Mouse (Mus musculus): ENCODE data around the gene Btbd17. TPM values are rescaled to one million over a fixed set of nuclear protein-coding genes. Genes with fewer than 3 reads are reported as not detected.

The Btbd17 gene
- 0.04 TPM in 1 of 2 replicates, not detected in the other for polyA plus RNA-seq (2012; ENCODE audit: insufficient read depth, low replicate concordance)

- TF ChIP-seq FLI1 (IDR thresholded peaks at IDR 0.05; ENCODE audit: low read length) (no peak), GATA1 (IDR thresholded peaks at IDR 0.05; ENCODE audit: borderline replicate concordance, low read length) (no peak)
- Histone ChIP-seq H3K36me3 (replicated peaks; ENCODE audit: low read length) (no peaks in the 10 kb centered on the region), H3K4me1 (peaks cover 52% of the 10 kb centered on the region), H3K4me3 (replicated peaks) (peak within 1 kb of the TSS; percentile 85), H3K27me3 (replicated peaks) (peaks cover 83% of the 10 kb centered on the region), H3K9me3 (no peaks in the 10 kb centered on the region)
Measured at GRCm38 (mm10) chr11:114795848-114796322, at the start of gene Btbd17. TSS of gene Btbd17 (minus strand) at chr11:114795945.

- TF ChIP-seq FLI1 (IDR thresholded peaks at IDR 0.05; ENCODE audit: low read length) (no peak), GATA1 (IDR thresholded peaks at IDR 0.05; ENCODE audit: borderline replicate concordance, low read length) (no peak)
- Histone ChIP-seq H3K36me3 (replicated peaks; ENCODE audit: low read length) (peaks cover 9% of the 10 kb centered on the region), H3K9me3 (peaks cover 11% of the 10 kb centered on the region), H3K4me1 (peaks cover 75% of the 10 kb centered on the region), H3K4me3 (replicated peaks) (peak overlapping the region; percentile 80), H3K27me3 (replicated peaks) (peaks cover 9% of the 10 kb centered on the region)
Measured at GRCm38 (mm10) chr11:114844464-114845220, 48.9 kb upstream of the Btbd17 start.

- Histone ChIP-seq H3K27me3 (replicated peaks) (peaks cover 2% of the 10 kb centered on the region), H3K4me3 (replicated peaks) (peak overlapping the region; percentile 80), H3K4me1 (peaks cover 71% of the 10 kb centered on the region), H3K9me3 (peaks cover 11% of the 10 kb centered on the region), H3K36me3 (replicated peaks; ENCODE audit: low read length) (peaks cover 9% of the 10 kb centered on the region)
- TF ChIP-seq GATA1 (IDR thresholded peaks at IDR 0.05; ENCODE audit: borderline replicate concordance, low read length): no peak; the same call in 2 of the 3 replicates
- no peak for TF ChIP-seq FLI1 (IDR thresholded peaks at IDR 0.05; ENCODE audit: low read length)
Measured at GRCm38 (mm10) chr11:114843818-114844463, 48.2 kb upstream of the Btbd17 start.

DNA sequence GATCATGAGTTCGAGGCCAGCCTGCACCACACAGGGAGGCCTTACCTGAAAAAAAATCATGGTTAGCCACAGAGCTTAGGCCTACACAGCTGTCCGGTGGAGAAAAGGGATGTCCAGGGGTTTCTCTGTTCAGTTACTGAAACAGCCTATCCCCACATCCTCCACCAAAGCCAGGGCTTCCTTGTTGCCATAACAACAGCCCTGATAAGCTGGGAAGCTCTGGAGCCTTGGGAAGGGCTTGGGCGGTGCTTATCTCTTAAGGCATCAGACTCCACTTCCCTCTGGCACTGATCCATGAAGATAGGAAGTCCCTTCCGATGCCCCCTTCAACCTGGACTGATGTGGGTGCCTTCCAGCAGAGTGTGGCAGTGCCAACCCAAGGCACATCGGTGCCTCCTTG is 37.4 kb upstream of the Btbd17 start:
- Histone ChIP-seq H3K27me3 (replicated peaks) (no peaks in the 10 kb centered on the region), H3K9me3 (peaks cover 5% of the 10 kb centered on the region; the same call in 1 of the 2 replicates), H3K4me1 (peaks cover 82% of the 10 kb centered on the region), H3K4me3 (replicated peaks) (peak overlapping the region; percentile 38), H3K36me3 (replicated peaks; ENCODE audit: low read length) (peaks cover 6% of the 10 kb centered on the region)
- TF ChIP-seq GATA1 (IDR thresholded peaks at IDR 0.05; ENCODE audit: borderline replicate concordance, low read length) (no peak), FLI1 (IDR thresholded peaks at IDR 0.05; ENCODE audit: low read length) (no peak)

DNA sequence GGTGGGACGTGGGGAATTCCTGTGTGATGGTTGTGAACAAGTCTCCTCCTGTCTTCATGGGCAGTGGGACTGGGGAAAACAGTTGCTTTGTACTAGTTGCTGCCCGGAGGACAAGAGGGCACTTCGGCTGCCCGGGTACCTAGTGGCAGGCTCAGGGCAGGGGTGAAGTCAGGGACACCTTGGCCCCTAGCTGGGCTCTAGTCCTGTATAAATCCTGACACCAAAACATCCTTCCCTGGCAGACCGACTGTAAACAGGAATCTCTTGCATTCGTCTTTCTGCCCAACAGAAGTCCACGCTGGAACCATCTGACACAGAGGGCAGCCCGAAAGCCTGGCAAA is 34.7 kb upstream of the Btbd17 start:
- peaks cover 6% of the 10 kb centered on the region for H3K36me3 ChIP-seq (replicated peaks; ENCODE audit: low read length)
- H3K27me3 ChIP-seq (replicated peaks): no peaks in the 10 kb centered on the region
- TF ChIP-seq FLI1 (IDR thresholded peaks at IDR 0.05; ENCODE audit: low read length): no peak
- no peak for TF ChIP-seq GATA1 (IDR thresholded peaks at IDR 0.05; ENCODE audit: borderline replicate concordance, low read length)
- H3K4me1 ChIP-seq: peaks cover 85% of the 10 kb centered on the region
- peak overlapping the region; percentile 65 for H3K4me3 ChIP-seq (replicated peaks)
- no peaks in the 10 kb centered on the region for H3K9me3 ChIP-seq

GRCm38 (mm10) chr11:114829499-114830432 is 34.0 kb upstream of the Btbd17 start:
- Histone ChIP-seq H3K9me3 (no peaks in the 10 kb centered on the region), H3K36me3 (replicated peaks; ENCODE audit: low read length) (peaks cover 9% of the 10 kb centered on the region), H3K4me1 (peaks cover 84% of the 10 kb centered on the region), H3K4me3 (replicated peaks) (peak overlapping the region; percentile 80), H3K27me3 (replicated peaks) (no peaks in the 10 kb centered on the region)
- TF ChIP-seq GATA1 (IDR thresholded peaks at IDR 0.05; ENCODE audit: borderline replicate concordance, low read length): no peak
- TF ChIP-seq FLI1 (IDR thresholded peaks at IDR 0.05; ENCODE audit: low read length): no peak

GRCm38 (mm10) chr11:114826686-114827085 is 30.9 kb upstream of the Btbd17 start:
- Histone ChIP-seq H3K9me3 (no peaks in the 10 kb centered on the region), H3K4me3 (replicated peaks) (peak overlapping the region; percentile 90), H3K27me3 (replicated peaks) (no peaks in the 10 kb centered on the region), H3K4me1 (peaks cover 80% of the 10 kb centered on the region), H3K36me3 (replicated peaks; ENCODE audit: low read length) (peaks cover 34% of the 10 kb centered on the region)
- peak; percentile 82; the same call in 2 of the 3 replicates for TF ChIP-seq GATA1 (IDR thresholded peaks at IDR 0.05; ENCODE audit: borderline replicate concordance, low read length)
- TF ChIP-seq FLI1 (IDR thresholded peaks at IDR 0.05; ENCODE audit: low read length): no peak

GRCm38 (mm10) chr11:114823199-114823725 is 27.5 kb upstream of the Btbd17 start:
- peaks cover 51% of the 10 kb centered on the region for H3K36me3 ChIP-seq (replicated peaks; ENCODE audit: low read length)
- H3K4me1 ChIP-seq: peaks cover 85% of the 10 kb centered on the region
- no peak overlapping the region for H3K4me3 ChIP-seq (replicated peaks)
- H3K9me3 ChIP-seq: no peaks in the 10 kb centered on the region
- TF ChIP-seq FLI1 (IDR thresholded peaks at IDR 0.05; ENCODE audit: low read length): no peak
- no peak for TF ChIP-seq GATA1 (IDR thresholded peaks at IDR 0.05; ENCODE audit: borderline replicate concordance, low read length)
- H3K27me3 ChIP-seq (replicated peaks): no peaks in the 10 kb centered on the region

- Histone ChIP-seq H3K4me1 (peaks cover 85% of the 10 kb centered on the region), H3K36me3 (replicated peaks; ENCODE audit: low read length) (peaks cover 51% of the 10 kb centered on the region), H3K9me3 (no peaks in the 10 kb centered on the region), H3K4me3 (replicated peaks) (no peak overlapping the region), H3K27me3 (replicated peaks) (no peaks in the 10 kb centered on the region)
- no peak for TF ChIP-seq FLI1 (IDR thresholded peaks at IDR 0.05; ENCODE audit: low read length)
- no peak for TF ChIP-seq GATA1 (IDR thresholded peaks at IDR 0.05; ENCODE audit: borderline replicate concordance, low read length)
Measured at GRCm38 (mm10) chr11:114822727-114823126, 27.0 kb upstream of the Btbd17 start.
